Mouse (Mus musculus): ENCODE results near the gene Fam129a. TPM values are rescaled to one million over a fixed set of nuclear protein-coding genes. Genes with fewer than 3 reads are reported as not detected.

The Fam129a gene
- polyA plus RNA-seq, 1 experiment from 2014 or later = 0.60 TPM

GRCm38 (mm10) chr1:151755660-151756424, 184.9 kb downstream of the Fam129a start:
- Histone ChIP-seq H3K9me3 (ENCODE audit: control insufficient read depth, low read length) (no peaks in the 10 kb centered on the region), H3K27ac (ENCODE audit: low read depth, low read length) (peak overlapping the region; percentile 78; the same call in 1 of the 2 replicates), H3K4me1 (replicated peaks; ENCODE audit: control insufficient read depth, insufficient read depth, low read length) (no peaks in the 10 kb centered on the region), H3K27me3 (ENCODE audit: control insufficient read depth, insufficient read depth, low read length) (no peaks in the 10 kb centered on the region), H3K36me3 (ENCODE audit: control insufficient read depth, insufficient read depth, low read length) (no peaks in the 10 kb centered on the region), H3K4me3 (ENCODE audit: low read depth, low read length) (peak overlapping the region; percentile 92), H3K4me2 (replicated peaks; ENCODE audit: low read depth, low read length) (peak overlapping the region; percentile 91), H3K9ac (ENCODE audit: low read depth, low read length) (peak overlapping the region; percentile 71)
- 9% methylated on average over 36 of the region's 36 CpGs for WGBS
- no peak for ATAC-seq (ENCODE audit: low FRiP score)
- DNase-seq (ENCODE audit: low spot score) = no peak

GRCm38 (mm10) chr1:151756425-151756728, 185.4 kb downstream of the Fam129a start:
- DNase-seq (ENCODE audit: low spot score) (no peak), ATAC-seq (ENCODE audit: low FRiP score) (no peak)
- H3K4me1 ChIP-seq (replicated peaks; ENCODE audit: control insufficient read depth, insufficient read depth, low read length) = no peaks in the 10 kb centered on the region
- no peak overlapping the region for H3K9ac ChIP-seq (ENCODE audit: low read depth, low read length)
- H3K4me3 ChIP-seq (ENCODE audit: low read depth, low read length) = peak overlapping the region; percentile 92
- no peaks in the 10 kb centered on the region for H3K27me3 ChIP-seq (ENCODE audit: control insufficient read depth, insufficient read depth, low read length)
- no peaks in the 10 kb centered on the region for H3K9me3 ChIP-seq (ENCODE audit: control insufficient read depth, low read length)
- H3K4me2 ChIP-seq (replicated peaks; ENCODE audit: low read depth, low read length) = peak overlapping the region; percentile 91
- no peak overlapping the region for H3K27ac ChIP-seq (ENCODE audit: low read depth, low read length)
- H3K36me3 ChIP-seq (ENCODE audit: control insufficient read depth, insufficient read depth, low read length) = no peaks in the 10 kb centered on the region
- 53% methylated on average over 1 of the region's 1 CpGs for WGBS

GRCm38 (mm10) chr1:151758301-151758700, 187.3 kb downstream of the Fam129a start:
- Histone ChIP-seq H3K27me3 (ENCODE audit: control insufficient read depth, insufficient read depth, low read length) (no peaks in the 10 kb centered on the region), H3K4me3 (ENCODE audit: low read depth, low read length) (no peak overlapping the region), H3K4me2 (replicated peaks; ENCODE audit: low read depth, low read length) (no peak overlapping the region), H3K9me3 (ENCODE audit: control insufficient read depth, low read length) (no peaks in the 10 kb centered on the region), H3K4me1 (replicated peaks; ENCODE audit: control insufficient read depth, insufficient read depth, low read length) (no peaks in the 10 kb centered on the region), H3K36me3 (ENCODE audit: control insufficient read depth, insufficient read depth, low read length) (no peaks in the 10 kb centered on the region), H3K9ac (ENCODE audit: low read depth, low read length) (no peak overlapping the region), H3K27ac (ENCODE audit: low read depth, low read length) (no peak overlapping the region)
- no peak for DNase-seq (ENCODE audit: low spot score)
- WGBS = 91% methylated on average over 6 of the region's 6 CpGs
- no peak for ATAC-seq (ENCODE audit: low FRiP score)

- 76% methylated on average over 2 of the region's 2 CpGs for WGBS
- H3K36me3 ChIP-seq (ENCODE audit: control insufficient read depth, insufficient read depth, low read length) = no peaks in the 10 kb centered on the region
- no peak overlapping the region for H3K9ac ChIP-seq (ENCODE audit: low read depth, low read length)
- no peak overlapping the region for H3K27ac ChIP-seq (ENCODE audit: low read depth, low read length)
- no peaks in the 10 kb centered on the region for H3K9me3 ChIP-seq (ENCODE audit: control insufficient read depth, low read length)
- no peaks in the 10 kb centered on the region for H3K27me3 ChIP-seq (ENCODE audit: control insufficient read depth, insufficient read depth, low read length)
- ATAC-seq (ENCODE audit: low FRiP score) (no peak), DNase-seq (ENCODE audit: low spot score) (no peak)
- no peak overlapping the region for H3K4me3 ChIP-seq (ENCODE audit: low read depth, low read length)
- H3K4me1 ChIP-seq (replicated peaks; ENCODE audit: control insufficient read depth, insufficient read depth, low read length) = no peaks in the 10 kb centered on the region
- no peak overlapping the region for H3K4me2 ChIP-seq (replicated peaks; ENCODE audit: low read depth, low read length)
These were observed 188.0 kb downstream of the Fam129a start for GRCm38 (mm10) chr1:151758991-151759390.

GRCm38 (mm10) chr1:151764236-151764635, 193.2 kb downstream of the Fam129a start:
- H3K9ac ChIP-seq (ENCODE audit: low read depth, low read length) = no peak overlapping the region
- no peaks in the 10 kb centered on the region for H3K36me3 ChIP-seq (ENCODE audit: control insufficient read depth, insufficient read depth, low read length)
- no peak overlapping the region for H3K27ac ChIP-seq (ENCODE audit: low read depth, low read length)
- 75% methylated on average over 3 of the region's 3 CpGs for WGBS
- DNase-seq (ENCODE audit: low spot score) = no peak
- no peaks in the 10 kb centered on the region for H3K9me3 ChIP-seq (ENCODE audit: control insufficient read depth, low read length)
- H3K4me1 ChIP-seq (replicated peaks; ENCODE audit: control insufficient read depth, insufficient read depth, low read length) = no peaks in the 10 kb centered on the region
- H3K27me3 ChIP-seq (ENCODE audit: control insufficient read depth, insufficient read depth, low read length) = no peaks in the 10 kb centered on the region
- H3K4me2 ChIP-seq (replicated peaks; ENCODE audit: low read depth, low read length) = no peak overlapping the region
- no peak overlapping the region for H3K4me3 ChIP-seq (ENCODE audit: low read depth, low read length)
- no peak for ATAC-seq (ENCODE audit: low FRiP score)

GRCm38 (mm10) chr1:151766166-151766565, 195.2 kb downstream of the Fam129a start:
- H3K9me3 ChIP-seq (ENCODE audit: control insufficient read depth, low read length) = no peaks in the 10 kb centered on the region
- ATAC-seq (ENCODE audit: low FRiP score) (no peak), DNase-seq (ENCODE audit: low spot score) (no peak)
- 86% methylated on average over 2 of the region's 2 CpGs for WGBS
- no peak overlapping the region for H3K27ac ChIP-seq (ENCODE audit: low read depth, low read length)
- H3K4me1 ChIP-seq (replicated peaks; ENCODE audit: control insufficient read depth, insufficient read depth, low read length) = no peaks in the 10 kb centered on the region
- H3K27me3 ChIP-seq (ENCODE audit: control insufficient read depth, insufficient read depth, low read length) = no peaks in the 10 kb centered on the region
- H3K36me3 ChIP-seq (ENCODE audit: control insufficient read depth, insufficient read depth, low read length) = no peaks in the 10 kb centered on the region
- H3K9ac ChIP-seq (ENCODE audit: low read depth, low read length) = no peak overlapping the region
- no peak overlapping the region for H3K4me3 ChIP-seq (ENCODE audit: low read depth, low read length)
- H3K4me2 ChIP-seq (replicated peaks; ENCODE audit: low read depth, low read length) = no peak overlapping the region

- ATAC-seq (ENCODE audit: low FRiP score) = no peak
- 89% methylated on average over 3 of the region's 3 CpGs for WGBS
- no peak overlapping the region for H3K4me2 ChIP-seq (replicated peaks; ENCODE audit: low read depth, low read length)
These were observed 196.1 kb downstream of the Fam129a start for GRCm38 (mm10) chr1:151766976-151767654.

GRCm38 (mm10) chr1:151769200-151769913, 198.4 kb downstream of the Fam129a start:
- no peak overlapping the region for H3K4me3 ChIP-seq (ENCODE audit: low read depth, low read length)
- peak; percentile 10 for DNase-seq (ENCODE audit: low spot score)
- no peak for ATAC-seq (ENCODE audit: low FRiP score)
- no peaks in the 10 kb centered on the region for H3K4me1 ChIP-seq (replicated peaks; ENCODE audit: control insufficient read depth, insufficient read depth, low read length)
- H3K9ac ChIP-seq (ENCODE audit: low read depth, low read length) = no peak overlapping the region
- no peaks in the 10 kb centered on the region for H3K27me3 ChIP-seq (ENCODE audit: control insufficient read depth, insufficient read depth, low read length)
- no peak overlapping the region for H3K4me2 ChIP-seq (replicated peaks; ENCODE audit: low read depth, low read length)
- WGBS = 70% methylated on average over 3 of the region's 3 CpGs
- H3K9me3 ChIP-seq (ENCODE audit: control insufficient read depth, low read length) = no peaks in the 10 kb centered on the region
- no peak overlapping the region for H3K27ac ChIP-seq (ENCODE audit: low read depth, low read length)
- H3K36me3 ChIP-seq (ENCODE audit: control insufficient read depth, insufficient read depth, low read length) = no peaks in the 10 kb centered on the region

More at GRCm38 (mm10) chr1:151766976-151767654, 196.1 kb downstream of the Fam129a start:
- Histone ChIP-seq H3K4me1 (replicated peaks; ENCODE audit: control insufficient read depth, insufficient read depth, low read length) (no peaks in the 10 kb centered on the region), H3K9me3 (ENCODE audit: control insufficient read depth, low read length) (no peaks in the 10 kb centered on the region), H3K27ac (ENCODE audit: low read depth, low read length) (no peak overlapping the region), H3K4me3 (ENCODE audit: low read depth, low read length) (no peak overlapping the region), H3K27me3 (ENCODE audit: control insufficient read depth, insufficient read depth, low read length) (no peaks in the 10 kb centered on the region), H3K36me3 (ENCODE audit: control insufficient read depth, insufficient read depth, low read length) (no peaks in the 10 kb centered on the region), H3K9ac (ENCODE audit: low read depth, low read length) (no peak overlapping the region)
- no peak for DNase-seq (ENCODE audit: low spot score)
